Mouse (Mus musculus) MEL (cell line): ENCODE measurements around the gene Tent5b. TPM values are rescaled to one million over a fixed set of nuclear protein-coding genes. Genes with fewer than 3 reads are reported as not detected.

Experiments used
- DNase-seq: peaks from one replicate; pipeline ENCODE4 v3.0.0; 2011; ENCODE audit warnings: low read depth, low spot score
- H3K27ac ChIP-seq: 2 replicates; pipeline ENCODE4 v1.5.1; 2012; ENCODE audit warnings: low read depth, mild to moderate bottlenecking, control low read depth, low read length, moderate library complexity; ENCODE audit not compliant: control insufficient read depth
- H3K27me3 ChIP-seq, 2 experiments: fragments of 150-350 bp in 1 of 2; sonication (generic) in 1 of 2; 2 replicates each; pipeline ENCODE4 v1.6.1; 2012; ENCODE audit warnings: low read length in 2 of 2, mild to moderate bottlenecking in 2 of 2, improper control_type of control experiment in 1 of 2, moderate library complexity in 1 of 2; ENCODE audit not compliant: insufficient read depth in 2 of 2, control insufficient read depth in 1 of 2
- H3K36me3 ChIP-seq, 2 experiments: 2 replicates each; pipeline ENCODE4 v1.6.1; 2012 to 2014; ENCODE audit warnings: low read length in 2 of 2, improper control_type of control experiment in 1 of 2, inconsistent platforms in 1 of 2, mild to moderate bottlenecking in 1 of 2; ENCODE audit not compliant: insufficient read depth in 2 of 2, control insufficient read depth in 1 of 2
- H3K4me1 ChIP-seq, 2 experiments: fragments of 150-350 bp in 1 of 2; sonication (generic) in 1 of 2; 2 replicates each; pipeline ENCODE4 v1.6.1; 2012; ENCODE audit warnings: low read length in 2 of 2, improper control_type of control experiment in 1 of 2, mild to moderate bottlenecking in 1 of 2; ENCODE audit not compliant: insufficient read depth in 2 of 2, control insufficient read depth in 1 of 2
- H3K4me3 ChIP-seq, 2 experiments: fragments of 150-350 bp in 1 of 2; sonication (generic) in 1 of 2; 2 replicates each; pipeline ENCODE4 v1.5.1; 2012; ENCODE audit warnings: low read depth in 2 of 2, low read length in 2 of 2, mild to moderate bottlenecking in 2 of 2, moderate library complexity in 2 of 2, control low read depth in 1 of 2, improper control_type of control experiment in 1 of 2; ENCODE audit not compliant: control insufficient read depth in 1 of 2, insufficient read depth in 1 of 2
- H3K79me2 ChIP-seq: 2 replicates; pipeline ENCODE4 v1.6.1; 2012; ENCODE audit warnings: mild to moderate bottlenecking, low read length, moderate library complexity; ENCODE audit not compliant: control insufficient read depth, poor library complexity, insufficient read depth
- H3K9ac ChIP-seq: 2 replicates; pipeline ENCODE4 v1.6.1; 2012; ENCODE audit warnings: low read depth, mild to moderate bottlenecking, control low read depth, low read length, moderate library complexity; ENCODE audit not compliant: control insufficient read depth, poor library complexity, severe bottlenecking
- H3K9me3 ChIP-seq: fragments of 150-350 bp; sonication (generic); replicated peaks from 2 replicates; pipeline ENCODE4 v1.6.1; 2012; ENCODE audit warnings: mild to moderate bottlenecking, low read length, improper control_type of control experiment, moderate library complexity; ENCODE audit not compliant: insufficient read depth
- BHLHE40 ChIP-seq: IDR thresholded peaks from 2 replicates; pipeline ENCODE4 v1.6.1; 2012; ENCODE audit warnings: low read depth, mild to moderate bottlenecking, inconsistent platforms, low read length, improper control_type of control experiment, borderline replicate concordance
- CHD1 ChIP-seq: IDR thresholded peaks from 2 replicates; pipeline ENCODE4 v1.6.1; 2012; ENCODE audit warnings: low read depth, mild to moderate bottlenecking, inconsistent platforms, low read length, improper control_type of control experiment
- CHD2 ChIP-seq: IDR thresholded peaks from 2 replicates; pipeline ENCODE4 v1.6.1; 2011; ENCODE audit warnings: low read length, improper control_type of control experiment
- CTCF ChIP-seq, 3 experiments: IDR thresholded peaks in 2 of 3; conservative IDR thresholded peaks in 1 of 3; 2 replicates each; pipeline ENCODE4 v1.5.1; 2011 to 2012; ENCODE audit warnings: low read length in 3 of 3, low read depth in 2 of 3, mild to moderate bottlenecking in 2 of 3, improper control_type of control experiment in 1 of 3, inconsistent platforms in 1 of 3, mixed read lengths in 1 of 3, moderate library complexity in 1 of 3; ENCODE audit not compliant: control insufficient read depth in 1 of 3, insufficient read depth in 1 of 3, poor library complexity in 1 of 3, severe bottlenecking in 1 of 3
- GABPA ChIP-seq: IDR thresholded peaks from 2 replicates; pipeline ENCODE4 v1.6.1; 2012; ENCODE audit warnings: low read depth, mild to moderate bottlenecking, inconsistent platforms, low read length, improper control_type of control experiment, moderate library complexity
- MYB ChIP-seq: IDR thresholded peaks from 2 replicates; pipeline ENCODE4 v1.6.1; 2011; ENCODE audit warnings: mild to moderate bottlenecking, low read depth, low read length, improper control_type of control experiment
- POLR2A ChIP-seq, 2 experiments: IDR thresholded peaks; 2 replicates each; pipeline ENCODE4 v1.6.1; 2011 to 2012; ENCODE audit warnings: low read length in 2 of 2, mild to moderate bottlenecking in 2 of 2, control low read depth in 1 of 2, improper control_type of control experiment in 1 of 2, low read depth in 1 of 2, moderate library complexity in 1 of 2; ENCODE audit not compliant: control insufficient read depth in 1 of 2, insufficient read depth in 1 of 2, poor library complexity in 1 of 2
- RAD21 ChIP-seq: IDR thresholded peaks from 2 replicates; pipeline ENCODE4 v1.6.1; 2011; ENCODE audit warnings: mild to moderate bottlenecking, low read depth, low read length, improper control_type of control experiment
- SMC3 ChIP-seq: IDR thresholded peaks from 2 replicates; pipeline ENCODE4 v1.6.1; 2011; ENCODE audit warnings: low read depth, low read length, improper control_type of control experiment
- TBP ChIP-seq: IDR thresholded peaks from 2 replicates; pipeline ENCODE4 v1.8.0; 2011; ENCODE audit warnings: low read depth, low read length, improper control_type of control experiment
- UBTF ChIP-seq: IDR thresholded peaks from 2 replicates; pipeline ENCODE4 v1.6.1; 2012; ENCODE audit warnings: low read depth, mild to moderate bottlenecking, inconsistent platforms, low read length, improper control_type of control experiment, moderate library complexity, borderline replicate concordance; ENCODE audit not compliant: insufficient read depth
- USF1 ChIP-seq: IDR thresholded peaks from 2 replicates; pipeline ENCODE4 v1.6.1; 2014; ENCODE audit warnings: low read depth, mild to moderate bottlenecking, inconsistent platforms, low read length, improper control_type of control experiment, moderate library complexity
- ZC3H11A ChIP-seq: IDR thresholded peaks from 2 replicates; pipeline ENCODE4 v1.6.1; 2012; ENCODE audit warnings: low read depth, mild to moderate bottlenecking, inconsistent platforms, low read length, improper control_type of control experiment
- polyA plus RNA-seq, 2 experiments: library from polyadenylated mRNA; stranded (reverse) in 1 of 2; unstranded in 1 of 2; fragments of >175 nt in 1 of 2; fragments of >200 nt in 1 of 2; gene quantifications; 2 replicates each; pipeline versions ENCODE4 v1.2.1 to v1.2.4; 2012; ENCODE audit warnings: low replicate concordance in 2 of 2, low read depth in 1 of 2; ENCODE audit not compliant: insufficient read length in 2 of 2, insufficient read depth in 1 of 2, missing spikeins in 1 of 2
- total RNA-seq: library from RNA; depleted of rRNA; stranded (reverse); fragments of 300-350 nt; gene quantifications from 2 replicates; pipeline ENCODE4 v1.2.3, GENCODE M21; 2012

Gene Tent5b
- total and polyA plus RNA-seq, 3 experiments = 2.5 to 3.6 TPM; not detected in 1

- no peaks in the 10 kb centered on the region for H3K27me3 ChIP-seq
These were observed 33.0 kb downstream of the Tent5b start for GRCm38 (mm10) chr4:133512972-133513371.

DNA sequence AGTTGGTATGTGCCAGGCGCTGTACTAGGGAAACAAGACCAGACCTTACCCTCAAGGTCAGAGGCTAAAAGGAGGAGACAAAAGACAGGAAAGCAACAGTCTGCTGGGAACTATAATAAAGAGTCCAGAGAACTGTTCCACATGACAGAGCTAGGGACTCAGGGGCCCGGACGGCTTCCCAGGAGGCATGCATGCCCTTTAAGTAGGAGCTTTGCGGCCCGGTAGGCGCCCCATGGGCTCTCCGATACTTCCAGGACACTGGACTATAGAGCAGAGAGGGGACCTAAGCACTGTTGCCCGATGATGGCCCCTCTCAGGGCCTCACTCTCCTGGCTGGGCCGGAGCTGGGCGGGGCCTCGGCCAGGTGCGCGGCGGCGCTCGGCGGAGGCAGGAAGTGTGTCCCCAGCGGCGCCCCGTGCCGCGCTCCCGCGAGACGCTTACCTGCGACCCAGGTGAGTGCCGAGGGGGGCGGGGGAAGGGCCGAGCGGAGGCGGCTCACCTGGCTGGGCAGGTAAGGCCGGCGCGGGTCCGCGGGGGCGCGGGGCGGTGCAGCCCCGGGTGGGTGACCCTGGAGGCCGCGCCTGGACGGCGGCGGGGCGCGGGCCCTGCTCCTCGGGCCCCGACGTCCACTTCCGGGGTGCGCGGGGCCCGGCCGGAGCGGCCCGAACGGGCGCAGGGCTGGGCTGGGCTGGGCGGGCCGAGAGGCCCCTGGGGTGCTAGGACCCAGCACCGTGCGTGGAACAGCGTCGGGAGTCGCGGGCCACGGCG, 38.9 kb downstream of the Tent5b start, which contains the start of gene Kdf1:
TSS of gene Kdf1 (plus strand) at position 363 of the 768 bp plus-strand sequence.
- no peaks in the 10 kb centered on the region for H3K27me3 ChIP-seq
- no peaks in the 10 kb centered on the region for H3K9me3 ChIP-seq
- H3K4me3 ChIP-seq = no peak within 1 kb of the TSS
- DNase-seq = no peak
- no peaks in the 10 kb centered on the region for H3K36me3 ChIP-seq
- no peak within 1 kb of the TSS for H3K9ac ChIP-seq
- H3K79me2 ChIP-seq = no peaks in the 10 kb centered on the region
- H3K4me1 ChIP-seq = no peaks in the 10 kb centered on the region
- TF ChIP-seq UBTF = no peak
- no peak for TF ChIP-seq USF1
- TF ChIP-seq POLR2A (IDR thresholded peaks at IDR 0.05; ENCODE audit: control insufficient read depth in 1 of 2, insufficient read depth in 1 of 2, low read depth in 1 of 2, low read length in 2 of 2, poor library complexity in 1 of 2) = no peak
- TF ChIP-seq MYB = no peak
- no peak for TF ChIP-seq GABPA
- TF ChIP-seq BHLHE40 = no peak
- TF ChIP-seq, all 39 proteins: peak for 0
- no peak within 1 kb of the TSS for H3K27ac ChIP-seq

More at GRCm38 (mm10) chr4:133512972-133513371, 33.0 kb downstream of the Tent5b start:
- TF ChIP-seq TBP (0 out of 2 replicates have a peak, but pooled peaks have one; percentile 31), CHD1 (no peak), BHLHE40 (no peak), CHD2 (no peak), CTCF (IDR thresholded peaks at IDR 0.05 in 2 of 3, conservative IDR thresholded peaks at IDR 0.05 in 1 of 3; ENCODE audit: control insufficient read depth in 1 of 3, insufficient read depth in 1 of 3, low read depth in 2 of 3, low read length in 3 of 3, poor library complexity in 1 of 3, severe bottlenecking in 1 of 3) (peak; percentile 90 to 93 (median 92)), ZC3H11A (peak; percentile 78), GABPA (no peak), UBTF (no peak), RAD21 (peak; percentile 85), POLR2A (IDR thresholded peaks at IDR 0.05; ENCODE audit: control insufficient read depth in 1 of 2, insufficient read depth in 1 of 2, low read depth in 1 of 2, low read length in 2 of 2, poor library complexity in 1 of 2) (no peak), SMC3 (peak; percentile 80)
- H3K9me3 ChIP-seq = no peaks in the 10 kb centered on the region
- peak overlapping the region; percentile 64 for H3K9ac ChIP-seq
- peak overlapping the region; percentile 27 to 43; a peak in 3 of 4 replicates for H3K4me3 ChIP-seq
- no peaks in the 10 kb centered on the region for H3K79me2 ChIP-seq
- no peaks in the 10 kb centered on the region for H3K36me3 ChIP-seq
- DNase-seq = peak; percentile 87
- H3K27ac ChIP-seq = peak overlapping the region; percentile 35; the same call in 1 of the 2 replicates
- peaks cover 1 to 3% of the 10 kb centered on the region in 2 experiments; a peak in 2 of 4 replicates for H3K4me1 ChIP-seq
